Mouse (Mus musculus) liver, embryonic 18 days (tissue): Measurements from ENCODE around the gene Olfr497. TPM values are rescaled to one million over a fixed set of nuclear protein-coding genes. Genes with fewer than 3 reads are reported as not detected.

Experiments used
- polyA plus RNA-seq: library from polyadenylated mRNA; depleted of rRNA; stranded (reverse); fragments of >200 nt; gene quantifications from 2 replicates; pipeline ENCODE4 v1.2.3, GENCODE M21; 2012; rRNA removed

Olfr497 gene
- polyA plus RNA-seq = not detected in 2 replicates

GRCm38 (mm10) chr7:108420121-108420520, at the start of gene Olfr497:
Olfr497 (plus strand) TSS chr7:108420421.

DNA sequence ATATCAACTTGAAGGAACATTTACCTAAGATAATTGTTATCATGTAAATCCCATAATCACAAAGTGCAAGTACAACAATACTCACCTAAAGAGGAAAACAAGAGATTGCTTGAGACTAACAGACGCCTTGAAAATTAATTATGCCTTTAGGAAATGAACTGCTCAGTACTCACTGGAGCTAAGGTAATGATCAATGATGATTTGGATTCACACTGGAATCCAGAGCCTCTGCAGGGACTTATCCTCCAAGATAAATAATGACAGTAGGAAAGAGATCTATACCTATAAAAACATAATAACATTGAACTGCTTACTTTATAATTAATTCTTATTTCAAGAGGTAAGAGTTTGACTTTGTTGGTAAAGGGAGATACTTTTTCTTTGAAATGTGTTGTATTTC, 27.4 kb upstream of the Olfr497 start, which contains the start of gene Olfr495:
Gene Olfr495, plus strand, starts transcription at position 301 of the 400 bp plus-strand sequence.

GRCm38 (mm10) chr7:108465026-108465425, 44.8 kb downstream of the Olfr497 start, which contains the start of gene Olfr498:
Olfr498 (plus strand) TSS chr7:108465326.

Other genes starting within 250 kb of the Olfr497 start
- not detected in 2 replicates for gene Olfr486, start 247.7 kb upstream of the Olfr497 start, polyA plus RNA-seq
- not detected in 2 replicates for gene Olfr487, start 205.8 kb upstream of the Olfr497 start, polyA plus RNA-seq
- gene Olfr488, start 162.1 kb upstream of the Olfr497 start, polyA plus RNA-seq = not detected in 2 replicates
- not detected in 2 replicates for gene Olfr490, start 131.5 kb upstream of the Olfr497 start, polyA plus RNA-seq
- not detected in 2 replicates for gene Olfr491, start 107.0 kb upstream of the Olfr497 start, polyA plus RNA-seq
- gene Olfr492, start 96.7 kb upstream of the Olfr497 start, polyA plus RNA-seq = not detected in 2 replicates
- not detected in 2 replicates for gene Olfr493, start 73.4 kb upstream of the Olfr497 start, polyA plus RNA-seq
- not detected in 2 replicates for gene Olfr494, start 55.1 kb upstream of the Olfr497 start, polyA plus RNA-seq
- not detected in 2 replicates for gene Olfr495, start 27.3 kb upstream of the Olfr497 start, polyA plus RNA-seq
- gene Olfr498, start 44.9 kb downstream of the Olfr497 start, polyA plus RNA-seq = not detected in 2 replicates
- gene Olfr502, start 104.6 kb downstream of the Olfr497 start, polyA plus RNA-seq = not detected in 2 replicates
- gene Olfr503, start 124.1 kb downstream of the Olfr497 start, polyA plus RNA-seq = not detected in 2 replicates
- not detected in 2 replicates for gene Olfr504, start 145.4 kb downstream of the Olfr497 start, polyA plus RNA-seq
- gene Olfr506, start 190.4 kb downstream of the Olfr497 start, polyA plus RNA-seq = not detected in 2 replicates
- gene Olfr507, start 201.4 kb downstream of the Olfr497 start, polyA plus RNA-seq = not detected in 2 replicates
- gene Olfr508, start 209.6 kb downstream of the Olfr497 start, polyA plus RNA-seq = not detected in 2 replicates
- gene Olfr509, start 231.5 kb downstream of the Olfr497 start, polyA plus RNA-seq = not detected in 2 replicates
- not detected in 2 replicates for gene Olfr510, start 246.0 kb downstream of the Olfr497 start, polyA plus RNA-seq